ENCODE assay signal across 25 mouse cellular contexts in genomic region chr17:78951225-78951624, GRCm38 (mm10). TPM values are rescaled to one million over a fixed set of nuclear protein-coding genes. Genes with fewer than 3 reads are reported as not detected.
A peak's percentile ranks its signal among the peaks of the same experiment; 100 is the strongest.
DNase-seq lines count a peak whose midpoint lies in the region; ATAC-seq lines count a peak whose summit lies in the region.
"Had no signal": no experiment of that assay in that cellular context is flagged by ENCODE, and none has a peak within 500 bp of the region (broad histone marks: within the 10 kb centered on the region; RNA-seq: fewer than 3 reads in every experiment).

No protein-coding gene starts in this region.

- H3K9ac ChIP-seq in liver, embryonic 16.5 days (ENCODE audit: low read depth, low read length): no peak overlapping the region
- no peak overlapping the region for H3K9ac ChIP-seq in forebrain, embryonic 11.5 days (ENCODE audit: low read length)
- H3K9ac ChIP-seq: embryonic facial prominence, embryonic 12.5 days; forebrain, embryonic 12.5 days had no signal

- peak; percentile 56; the same call in 1 of the 2 replicates for ATAC-seq in liver, embryonic 16.5 days (ENCODE audit: low read depth)
- ATAC-seq in forebrain, embryonic 11.5 days (replicated peaks; ENCODE audit: low FRiP score): no peak
- ATAC-seq: activated CD4-positive, CD25-positive, alpha-beta regulatory T cell, adult 4 months; CD4-positive, CD25-positive, alpha-beta regulatory T cell, adult 4 months; forebrain, embryonic 14.5 days; forebrain, embryonic 16.5 days; Patski had no signal

- no peak overlapping the region for H3K4me3 ChIP-seq in liver, embryonic 16.5 days (ENCODE audit: low read depth, low read length)
- H3K4me3 ChIP-seq in forebrain, embryonic 11.5 days (ENCODE audit: low read depth, low read length): no peak overlapping the region
- H3K4me3 ChIP-seq: embryonic facial prominence, embryonic 10.5 days; embryonic facial prominence, embryonic 12.5 days; forebrain, embryonic 12.5 days had no signal

- H3K27me3 ChIP-seq in liver, embryonic 16.5 days (ENCODE audit: control insufficient read depth, insufficient read depth, low read depth, low read length): no peaks in the 10 kb centered on the region
- H3K27me3 ChIP-seq in forebrain, embryonic 11.5 days (ENCODE audit: control insufficient read depth, insufficient read depth, low read length): no peaks in the 10 kb centered on the region
- H3K27me3 ChIP-seq: CH12.LX; embryonic facial prominence, embryonic 12.5 days; forebrain, embryonic 12.5 days; Patski had no signal

- no peak overlapping the region for H3K4me2 ChIP-seq in liver, embryonic 16.5 days (ENCODE audit: low read depth, low read length)
- no peak overlapping the region for H3K4me2 ChIP-seq in forebrain, embryonic 11.5 days (ENCODE audit: low read depth, low read length, severe bottlenecking)
- H3K4me2 ChIP-seq: embryonic facial prominence, embryonic 12.5 days; forebrain, embryonic 12.5 days had no signal

- 78% methylated on average over 5 of the region's 5 CpGs for WGBS in liver, embryonic 16.5 days (ENCODE audit: insufficient replicate concordance)
- 97% methylated on average over 5 of the region's 5 CpGs for WGBS in forebrain, embryonic 11.5 days

- H3K27ac ChIP-seq in liver, embryonic 16.5 days (ENCODE audit: low read length): no peak overlapping the region
- H3K27ac ChIP-seq in forebrain, embryonic 11.5 days (ENCODE audit: low read depth, low read length): no peak overlapping the region
- H3K27ac ChIP-seq: embryonic facial prominence, embryonic 10.5 days; embryonic facial prominence, embryonic 12.5 days; forebrain, embryonic 12.5 days had no signal

- H3K4me1 ChIP-seq in liver, embryonic 16.5 days (ENCODE audit: control insufficient read depth, low read depth, low read length): no peaks in the 10 kb centered on the region
- no peaks in the 10 kb centered on the region for H3K4me1 ChIP-seq in forebrain, embryonic 11.5 days (replicated peaks; ENCODE audit: control insufficient read depth, insufficient read depth, low read length)
- H3K4me1 ChIP-seq: embryonic facial prominence, embryonic 10.5 days; embryonic facial prominence, embryonic 12.5 days; forebrain, embryonic 12.5 days had no signal

- DNase-seq in heart, adult 11 months: peak; percentile 12
- no peak for DNase-seq in heart, postnatal 10 days
- no peak for DNase-seq in liver
- no peak for DNase-seq in forebrain, embryonic 11.5 days (ENCODE audit: low spot score)
- DNase-seq: adrenal gland, adult 8-10 months; adrenal gland, postnatal 14 days; adrenal gland, postnatal 36 days; B cell, adult 2 months; cerebellum, adult 11-12 months; cerebellum, adult 2 months; cerebellum, adult 9-10 months; cerebellum, postnatal 10 days; cerebellum, postnatal 25 days had no signal

- H3K36me3 ChIP-seq in liver, embryonic 16.5 days (ENCODE audit: control insufficient read depth, insufficient read depth): peaks cover 4% of the 10 kb centered on the region
- peaks cover 2% of the 10 kb centered on the region; the same call in 1 of the 2 replicates for H3K36me3 ChIP-seq in forebrain, embryonic 11.5 days (ENCODE audit: control insufficient read depth, insufficient read depth, low read length)

- intact Hi-C loops in heart, postnatal 10 days (cut with DNase I): no loop called here

- no peaks in the 10 kb centered on the region for H3K9me3 ChIP-seq in liver, embryonic 16.5 days (replicated peaks; ENCODE audit: control insufficient read depth, low read length)
- H3K9me3 ChIP-seq in forebrain, embryonic 11.5 days (ENCODE audit: control insufficient read depth, low read length): no peaks in the 10 kb centered on the region
- H3K9me3 ChIP-seq: embryonic facial prominence, embryonic 10.5 days; embryonic facial prominence, embryonic 12.5 days; forebrain, embryonic 12.5 days; G1E had no signal

RNA-seq across cellular contexts. Expression of gene Ndufaf7, which starts 14.3 kb away (rescaled TPM):
- total RNA-seq in heart, postnatal 10 days (2021): 10 to 100 TPM; 51.6 to 53.1 TPM
- polyA plus RNA-seq in liver, embryonic 16.5 days (2015; fragmentation: Nextera tagmentation; extraction: Ambion mirVana): 22.7 and 23.6 TPM in 2 replicates
- polyA plus RNA-seq in forebrain, embryonic 11.5 days (2014; fragmentation: Nextera tagmentation; extraction: Ambion mirVana): 46.1 and 52.7 TPM in 2 replicates

RNA-seq across cellular contexts. Expression of gene Cebpz, which starts 14.4 kb away (rescaled TPM):
- total RNA-seq in heart, postnatal 10 days (2021): 10 to 100 TPM; 19.1 to 21.0 TPM
- polyA plus RNA-seq in liver, embryonic 16.5 days (2015; fragmentation: Nextera tagmentation; extraction: Ambion mirVana): 22.5 and 22.9 TPM in 2 replicates
- 57.6 and 59.9 TPM in 2 replicates for polyA plus RNA-seq in forebrain, embryonic 11.5 days (2014; fragmentation: Nextera tagmentation; extraction: Ambion mirVana)

RNA-seq across cellular contexts. Expression of gene Cebpzos, which starts 34.9 kb away (rescaled TPM):
- 10 to 100 TPM; 41.6 to 52.5 TPM for total RNA-seq in heart, postnatal 10 days (2021)
- polyA plus RNA-seq in liver, embryonic 16.5 days (2015; fragmentation: Nextera tagmentation; extraction: Ambion mirVana): 43.0 and 45.0 TPM in 2 replicates
- 98.7 and 121 TPM in 2 replicates for polyA plus RNA-seq in forebrain, embryonic 11.5 days (2014; fragmentation: Nextera tagmentation; extraction: Ambion mirVana)

RNA-seq across cellular contexts. Expression of gene Sult6b1, which starts 44.4 kb away (rescaled TPM):
- not detected for total RNA-seq in heart, postnatal 10 days (2021)
- 0.05 TPM in 1 of 2 replicates, not detected in the other for polyA plus RNA-seq in liver, embryonic 16.5 days (2015; fragmentation: Nextera tagmentation; extraction: Ambion mirVana)
- polyA plus RNA-seq in forebrain, embryonic 11.5 days (2014; fragmentation: Nextera tagmentation; extraction: Ambion mirVana): 0.33 TPM in 1 of 2 replicates, not detected in the other
- total RNA-seq: adrenal gland, adult 18-20 months; adrenal gland, postnatal 14 days; adrenal gland, postnatal 36 days had no signal
- polyA plus RNA-seq: forebrain, embryonic 12.5 days; forebrain, embryonic 16.5 days; G1E had no signal
